Mouse (Mus musculus) urinary bladder, postnatal 36 days (tissue): Measurements from ENCODE around the gene Olfr692.

Source experiments
- DNase-seq, 2 experiments: peaks; one replicate each; pipeline ENCODE4 v3.0.0; 2022; ENCODE audit warnings: low spot score in 2 of 2, mixed read lengths in 1 of 2

The Olfr692 gene

DNA sequence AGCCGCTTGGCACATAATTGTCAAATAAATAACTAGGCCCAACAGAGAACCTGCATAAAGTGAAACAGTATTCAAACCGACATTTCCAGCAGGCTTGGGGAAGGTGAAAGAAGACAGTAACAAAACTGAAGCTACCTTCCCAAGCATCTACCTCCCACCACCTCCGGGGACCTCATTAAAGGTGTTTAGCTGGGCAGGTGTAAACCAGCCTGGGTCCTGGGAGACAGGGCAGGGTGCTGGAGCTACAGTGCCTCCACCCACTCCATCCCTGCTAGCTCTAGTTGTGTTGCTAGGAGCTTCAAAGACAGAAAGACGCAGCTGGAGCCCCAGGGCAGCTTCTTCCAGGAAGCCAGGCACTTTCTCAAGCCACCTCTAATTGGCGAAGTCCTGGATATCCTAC is 36.2 kb downstream of the Olfr692 start, which contains the start of gene Cnga4:
Gene Cnga4, plus strand, starts transcription at position 301 of the 400 bp plus-strand sequence.
- DNase-seq, result no peak

DNA sequence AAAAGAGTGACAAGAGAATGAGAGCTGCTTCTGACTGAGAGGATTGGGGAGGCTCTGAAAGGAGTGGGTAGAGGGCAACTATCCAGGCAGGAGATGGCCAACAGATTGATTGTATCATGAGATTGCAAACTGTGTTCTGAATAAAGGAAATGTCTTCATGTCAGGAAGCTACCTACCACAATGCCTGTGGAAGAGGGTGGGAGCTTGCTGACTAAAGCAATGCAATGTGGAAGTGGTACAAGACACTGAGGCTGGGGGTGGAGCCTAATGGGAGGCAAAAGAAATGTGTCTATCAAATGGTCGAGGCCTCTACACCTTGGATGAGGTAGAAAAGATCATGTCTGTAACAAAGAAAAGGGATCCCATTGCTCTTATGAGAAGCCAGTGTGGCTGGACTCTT is 38.3 kb downstream of the Olfr692 start:
- DNase-seq, result no peak

DNA sequence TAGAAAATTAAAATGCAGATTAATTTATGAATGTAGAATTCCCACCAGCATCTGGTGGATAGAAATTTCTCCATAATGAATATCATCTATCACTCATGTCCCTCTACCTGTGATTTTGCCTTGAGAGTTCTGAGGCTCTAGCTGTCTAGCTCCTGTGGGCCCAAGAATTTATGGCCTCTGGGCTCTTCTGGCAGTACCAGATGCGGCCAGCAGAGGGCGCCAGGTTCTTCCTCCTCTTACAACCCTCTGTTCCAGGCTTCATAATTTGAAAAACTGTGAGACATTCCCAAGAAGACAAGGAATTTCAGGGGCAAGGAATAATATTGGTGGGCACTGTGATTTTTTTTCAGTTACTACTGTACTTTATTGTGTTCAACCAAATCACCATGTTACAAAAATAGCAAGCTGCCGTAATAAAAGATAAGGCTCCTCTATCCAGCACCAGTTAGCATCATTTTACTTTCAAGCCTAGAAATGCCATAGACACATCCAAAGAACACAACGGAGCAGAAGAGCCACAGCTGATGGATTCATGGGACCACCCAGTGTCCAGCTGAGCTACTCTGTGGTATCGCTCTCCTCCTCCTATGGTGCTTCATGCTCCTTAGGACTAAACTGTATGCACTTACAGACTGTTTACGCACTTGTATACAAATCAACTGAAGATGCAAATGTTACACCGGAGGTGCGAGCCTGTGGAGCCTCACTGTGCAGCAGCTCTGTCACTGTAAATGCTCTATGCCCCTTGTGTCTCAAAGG is 44.0 kb downstream of the Olfr692 start:
- DNase-seq, result peak; percentile 57 to 80

DNA sequence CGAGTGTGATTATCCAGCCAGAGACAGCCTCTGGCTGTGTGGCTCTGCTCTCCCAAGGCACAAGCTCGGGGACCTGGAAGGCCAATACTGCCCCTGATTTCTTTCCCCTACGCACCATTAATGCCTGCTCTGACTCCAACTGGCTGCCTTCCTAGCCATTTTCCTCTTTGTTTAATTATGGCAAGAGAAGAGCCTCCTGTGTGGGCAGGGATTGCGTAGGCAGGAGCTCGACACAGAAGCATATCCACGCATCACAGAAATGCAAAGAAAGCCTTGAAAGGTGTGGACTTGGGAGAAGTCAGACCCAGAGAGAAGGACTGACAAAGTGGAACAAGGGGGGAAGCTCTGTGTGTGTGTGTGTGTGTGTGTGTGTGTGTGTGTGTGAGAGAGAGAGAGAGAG is 46.4 kb downstream of the Olfr692 start:
- DNase-seq, result no peak

DNA sequence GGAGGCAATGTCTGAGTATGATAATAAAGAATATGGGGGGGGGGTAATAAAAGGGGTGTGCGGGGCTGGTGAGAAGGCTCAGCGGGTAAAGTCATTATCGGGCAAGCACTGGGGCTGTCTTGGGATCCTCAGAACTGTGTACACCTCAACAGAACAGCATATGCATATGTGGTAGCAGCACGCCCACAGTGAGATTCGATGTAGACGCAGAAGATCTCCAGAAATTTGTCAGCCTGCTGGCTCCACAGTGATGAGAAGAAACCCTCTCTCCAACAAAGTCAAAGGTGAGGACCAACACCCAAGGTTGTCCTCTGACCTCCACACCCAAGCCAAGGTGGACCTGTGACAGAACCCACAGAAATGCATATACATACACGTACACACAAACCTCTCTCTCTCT is 48.5 kb downstream of the Olfr692 start:
- no peak for DNase-seq

DNA sequence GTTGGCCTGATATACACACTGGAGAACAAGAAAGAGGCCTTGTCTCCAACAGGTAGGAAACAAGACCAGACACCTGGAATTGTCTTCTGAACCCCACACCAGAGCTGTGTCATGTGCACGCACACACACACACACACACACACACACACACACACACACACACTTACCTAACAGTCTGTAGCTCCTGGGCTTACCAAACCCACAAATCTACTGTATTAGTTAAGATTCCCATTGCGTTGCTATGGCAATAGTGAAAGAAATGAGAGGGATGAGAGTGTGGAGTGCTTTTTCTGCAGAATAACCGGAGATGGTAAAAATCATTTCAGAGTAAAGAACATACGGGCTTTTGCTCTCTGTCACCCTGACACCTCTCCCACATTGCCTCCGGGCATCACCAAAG is 50.1 kb downstream of the Olfr692 start:
- DNase-seq, result no peak
